Mouse (Mus musculus) forebrain, postnatal 0 days (tissue): ENCODE measurements around the gene Hist1h2bf. TPM values are rescaled to one million over a fixed set of nuclear protein-coding genes. Genes with fewer than 3 reads are reported as not detected.
"Not testable (repeated sequence)": the region's sequence is repeated elsewhere in the genome, so short reads cannot be mapped to it uniquely, and the experiment has no call there.

Source experiments
- ATAC-seq: fragments of 200-750 bp; cut with Nextera tagmentation; 2 replicates; pipeline ENCODE4 v1.8.0; 2017; ENCODE audit warnings: mild to moderate bottlenecking, moderate library complexity
- DNase-seq: peaks from one replicate; pipeline ENCODE4 v3.0.0-alpha.2; 2015
- H3K27ac ChIP-seq: fragments of 300-500 bp; sonication (generic); 2 replicates; pipeline ENCODE4 v1.5.1; 2014; ENCODE audit warnings: low read depth, mild to moderate bottlenecking, antibody characterized with exemption, low read length, moderate library complexity, mixed read lengths
- H3K27me3 ChIP-seq: fragments of 300-500 bp; sonication (generic); 2 replicates; pipeline ENCODE4 v1.6.1; 2014; ENCODE audit warnings: mild to moderate bottlenecking, low read length, mixed read lengths; ENCODE audit not compliant: insufficient read depth
- H3K36me3 ChIP-seq: fragments of 300-500 bp; sonication (generic); 2 replicates; pipeline ENCODE4 v1.6.1; 2014; ENCODE audit warnings: mild to moderate bottlenecking, moderate library complexity; ENCODE audit not compliant: insufficient read depth
- H3K4me1 ChIP-seq: fragments of 300-500 bp; sonication (generic); 2 replicates; pipeline ENCODE4 v1.6.1; 2014; ENCODE audit warnings: antibody characterized with exemption; ENCODE audit not compliant: insufficient read depth
- H3K4me2 ChIP-seq: fragments of 300-500 bp; sonication (generic); 2 replicates; pipeline ENCODE4 v1.6.1; 2014; ENCODE audit warnings: low read depth, mild to moderate bottlenecking, moderate library complexity
- H3K4me3 ChIP-seq: fragments of 300-500 bp; sonication (generic); 2 replicates; pipeline ENCODE4 v1.5.1; 2014; ENCODE audit warnings: low read depth, low read length, mixed read lengths
- H3K9ac ChIP-seq: fragments of 300-500 bp; sonication (generic); 2 replicates; pipeline ENCODE4 v1.6.1; 2014; ENCODE audit warnings: mild to moderate bottlenecking
- H3K9me3 ChIP-seq: fragments of 300-500 bp; sonication (generic); 2 replicates; pipeline ENCODE4 v1.6.1; 2016; ENCODE audit warnings: low read length
- CTCF ChIP-seq: sonication (generic); IDR thresholded peaks from 2 replicates; pipeline ENCODE4 v1.5.1; 2016; ENCODE audit warnings: antibody characterized with exemption, control low read depth, low read depth
- WGBS: fragments of 180-500 bp; shearing (Covaris S2); extraction: QIAGEN DNeasy Blood & Tissue Kit; methylation state at CpG from one replicate; pipeline ENCODE4 v1.1.7; 2014; 5-methylcytosine and 5-hydroxymethylcytosine counted together
- polyA plus RNA-seq: library from polyadenylated mRNA; unstranded; fragments of >200 nt; fragmentation: Nextera tagmentation; extraction: Ambion mirVana; gene quantifications from 2 replicates; pipeline ENCODE4 v1.2.1, GENCODE M21; 2015
- total RNA-seq: library from RNA; depleted of rRNA; stranded (reverse); fragments of >200 nt; gene quantifications from 2 replicates; pipeline ENCODE4 v1.2.3, GENCODE M21; 2014

The Hist1h2bf gene
- total and polyA plus RNA-seq, 2 experiments from 2014 or later: 289 TPM; not detected in 1

DNA sequence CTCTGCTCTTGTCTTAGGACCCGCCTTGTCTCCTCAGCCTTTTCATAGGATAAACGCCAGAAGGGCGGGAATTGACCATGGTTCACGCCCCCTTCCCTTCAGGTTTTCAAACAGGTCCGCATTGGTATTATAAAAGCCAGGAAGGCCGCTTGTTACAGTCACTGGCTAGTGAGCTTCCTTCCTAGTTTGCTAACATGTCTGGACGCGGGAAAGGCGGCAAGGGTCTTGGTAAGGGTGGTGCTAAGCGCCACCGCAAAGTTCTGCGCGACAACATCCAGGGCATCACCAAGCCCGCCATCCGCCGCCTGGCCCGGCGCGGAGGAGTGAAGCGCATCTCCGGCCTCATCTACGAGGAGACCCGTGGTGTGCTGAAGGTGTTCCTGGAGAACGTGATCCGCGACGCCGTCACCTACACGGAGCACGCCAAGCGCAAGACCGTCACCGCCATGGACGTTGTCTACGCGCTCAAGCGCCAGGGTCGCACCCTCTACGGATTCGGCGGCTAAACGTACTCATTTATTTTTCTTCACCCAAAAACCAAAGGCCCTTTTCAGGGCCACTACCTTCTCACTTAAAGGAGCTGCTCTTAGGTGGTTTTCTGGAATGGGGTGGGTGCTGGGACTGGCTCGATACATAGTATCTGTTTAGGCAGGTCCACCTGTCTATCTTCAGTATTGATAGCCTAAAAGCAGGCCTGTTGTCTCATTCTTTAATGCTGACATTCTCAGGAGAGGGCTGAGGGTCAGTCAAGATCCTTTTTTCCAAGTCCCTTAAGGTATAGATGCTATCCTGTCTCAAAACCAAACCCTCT is 7.6 kb upstream of the Hist1h2bf start, which contains the start of gene Hist1h4d:
TSS of gene Hist1h4d (plus strand) at position 191 of the 811 bp plus-strand sequence.
- Histone ChIP-seq H3K9ac (peak within 1 kb of the TSS; percentile 60), H3K36me3 (no peaks in the 10 kb centered on the region), H3K4me2 (peak within 1 kb of the TSS; percentile 82), H3K4me3 (peak within 1 kb of the TSS; percentile 54), H3K27me3 (no peaks in the 10 kb centered on the region), H3K27ac (peak within 1 kb of the TSS; percentile 74), H3K4me1 (peaks cover 13% of the 10 kb centered on the region; the same call in 1 of the 2 replicates), H3K9me3 (no peaks in the 10 kb centered on the region)
- ATAC-seq: peak; percentile 88
- WGBS: under 1% methylated on average over 43 of the region's 43 CpGs
- DNase-seq: peak; percentile 98
- TF ChIP-seq CTCF: no peak

DNA sequence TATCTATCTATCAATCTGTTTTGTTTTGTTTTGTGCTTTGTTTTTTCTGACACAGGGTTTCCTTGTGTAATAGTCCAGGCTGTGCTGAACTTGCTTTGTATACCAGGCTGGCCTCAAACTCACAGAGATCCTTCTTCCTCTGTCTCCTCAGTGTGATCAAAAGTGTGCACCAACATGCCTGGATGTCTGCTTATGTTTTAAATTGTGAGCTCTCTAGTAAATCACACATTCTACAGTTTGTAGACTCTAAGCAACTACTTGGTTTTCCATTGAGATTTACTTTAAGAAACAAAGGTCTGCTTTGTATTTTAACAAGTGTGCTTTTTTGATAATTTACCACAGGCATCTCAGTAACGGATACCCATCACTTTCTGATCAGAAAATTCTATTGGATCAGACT is 3.8 kb upstream of the Hist1h2bf start:
- Histone ChIP-seq H3K9ac (no peak overlapping the region), H3K27ac (no peak overlapping the region), H3K9me3 (no peaks in the 10 kb centered on the region), H3K27me3 (no peaks in the 10 kb centered on the region), H3K4me1 (peaks cover 17% of the 10 kb centered on the region; the same call in 1 of the 2 replicates), H3K4me2 (no peak overlapping the region), H3K4me3 (no peak overlapping the region), H3K36me3 (no peaks in the 10 kb centered on the region)
- DNase-seq (no peak), ATAC-seq (no peak)
- no peak for TF ChIP-seq CTCF
- WGBS: 83% methylated on average over 1 of the region's 1 CpGs

DNA sequence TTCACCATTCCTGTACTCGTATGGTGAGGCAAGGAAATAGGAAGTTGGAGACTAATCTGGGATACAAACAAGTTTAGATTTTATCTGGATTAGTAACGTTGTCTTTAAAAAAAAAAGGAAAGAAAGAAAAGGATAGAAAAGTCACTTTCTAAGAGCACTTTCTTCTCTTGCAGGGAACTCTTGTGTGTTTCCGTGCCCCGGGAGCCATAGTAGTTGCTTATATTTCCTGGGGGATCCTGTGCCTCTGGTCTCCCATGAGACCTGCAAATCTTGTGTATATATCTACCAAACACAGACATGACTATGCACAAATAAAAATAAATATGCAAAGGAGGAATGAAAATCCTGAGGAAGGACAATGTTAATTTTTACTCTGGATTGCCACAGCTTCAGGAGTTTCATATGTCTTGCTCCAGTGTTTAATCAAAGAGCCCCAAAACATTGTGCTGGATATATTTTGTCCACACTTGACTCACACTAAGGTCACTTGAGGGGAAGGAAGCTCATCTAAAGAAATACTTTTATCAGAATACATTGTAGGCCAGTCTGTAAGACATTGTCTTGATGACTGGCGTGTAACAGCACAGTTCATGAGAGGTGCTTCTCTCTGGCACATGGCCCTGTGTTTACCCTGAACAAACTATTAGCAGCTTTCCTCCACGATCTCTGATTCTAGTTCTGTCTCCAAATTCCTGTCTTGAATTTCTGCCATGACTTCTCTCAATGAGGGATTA is 3.1 kb upstream of the Hist1h2bf start:
- TF ChIP-seq CTCF: no peak
- Histone ChIP-seq H3K27me3 (no peaks in the 10 kb centered on the region), H3K36me3 (no peaks in the 10 kb centered on the region), H3K4me1 (peaks cover 24% of the 10 kb centered on the region), H3K9me3 (no peaks in the 10 kb centered on the region), H3K27ac (no peak overlapping the region), H3K9ac (peak overlapping the region; percentile 50; the same call in 1 of the 2 replicates), H3K4me2 (peak overlapping the region; percentile 67), H3K4me3 (peak overlapping the region; percentile 38; the same call in 1 of the 2 replicates)
- no peak for ATAC-seq
- no peak for DNase-seq
- 32% methylated on average over 6 of the region's 6 CpGs for WGBS

DNA sequence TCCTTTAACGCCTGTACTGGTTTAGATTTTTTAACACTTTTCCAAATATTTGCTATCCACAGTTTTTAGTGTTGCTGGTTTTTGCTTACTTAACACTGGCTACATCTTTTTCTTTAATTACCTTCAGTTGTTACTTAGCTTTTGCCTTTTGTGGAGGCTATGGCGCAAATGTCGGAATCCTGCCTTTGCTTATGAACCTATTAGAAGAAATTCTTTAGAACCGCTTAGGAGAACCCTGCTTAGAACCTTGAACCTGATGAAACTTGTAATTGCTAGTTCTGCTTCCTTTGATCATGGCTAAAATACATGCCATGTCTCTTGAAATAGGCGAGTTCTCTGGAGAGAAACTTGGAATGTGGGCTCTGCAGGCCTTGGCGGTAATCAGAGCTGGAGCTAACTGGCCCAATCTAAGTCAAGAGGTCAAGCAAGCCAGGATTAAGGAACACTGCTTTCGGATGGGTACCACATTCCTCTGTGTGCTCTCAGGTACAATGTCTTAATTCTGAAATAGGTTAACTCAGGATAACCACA is 2.4 kb upstream of the Hist1h2bf start:
- H3K27me3 ChIP-seq: no peaks in the 10 kb centered on the region
- H3K9me3 ChIP-seq: no peaks in the 10 kb centered on the region
- H3K36me3 ChIP-seq: no peaks in the 10 kb centered on the region
- ATAC-seq (no peak), DNase-seq (no peak)
- no peak overlapping the region for H3K27ac ChIP-seq
- peak overlapping the region; percentile 50 for H3K9ac ChIP-seq
- peak overlapping the region; percentile 67 for H3K4me2 ChIP-seq
- WGBS: 5% methylated on average over 7 of the region's 7 CpGs
- peaks cover 22% of the 10 kb centered on the region for H3K4me1 ChIP-seq
- no peak for TF ChIP-seq CTCF
- H3K4me3 ChIP-seq: peak overlapping the region; percentile 38

GRCm38 (mm10) chr13:23575864-23576313 is 1.9 kb upstream of the Hist1h2bf start:
- peak overlapping the region; percentile 67 for H3K4me2 ChIP-seq
- H3K27me3 ChIP-seq, ATAC-seq, DNase-seq, H3K9me3 ChIP-seq, H3K36me3 ChIP-seq: not testable (repeated sequence)
- peak overlapping the region; percentile 75 for H3K27ac ChIP-seq
- H3K4me1 ChIP-seq: peaks cover 22% of the 10 kb centered on the region
- peak overlapping the region; percentile 38 for H3K4me3 ChIP-seq
- H3K9ac ChIP-seq: peak overlapping the region; percentile 50
- WGBS: under 1% methylated on average over 11 of the region's 40 CpGs

DNA sequence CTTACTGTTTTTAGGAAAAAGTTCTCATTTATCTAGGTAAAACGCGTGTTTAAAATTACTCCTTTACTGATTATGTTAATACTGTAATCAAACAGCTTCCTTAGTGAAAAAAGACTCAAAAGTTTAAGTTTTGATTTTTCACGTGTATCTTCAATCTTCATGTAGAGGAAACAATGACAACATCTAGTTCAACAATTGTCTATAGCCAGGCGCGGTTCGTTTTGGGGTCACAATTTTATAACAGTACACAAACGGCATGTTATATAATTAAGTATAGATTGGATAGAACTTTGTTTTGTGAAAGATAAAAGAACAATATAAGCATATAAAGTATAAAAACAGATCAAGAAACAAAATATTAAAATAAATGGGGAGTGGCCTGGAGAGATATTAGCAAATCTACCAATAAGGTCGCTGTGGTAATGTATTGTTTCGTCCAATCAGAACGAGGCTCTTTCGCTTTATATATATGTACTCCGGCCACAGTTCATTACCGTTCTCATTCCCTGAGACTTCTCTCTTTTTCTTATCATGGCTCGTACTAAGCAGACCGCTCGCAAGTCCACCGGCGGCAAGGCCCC is 1.4 kb upstream of the Hist1h2bf start, which contains the start of gene Hist1h3d:
TSS of gene Hist1h3d (plus strand) at position 493 of the 581 bp plus-strand sequence.
- DNase-seq: peak; percentile 87
- Histone ChIP-seq H3K27ac (peak within 1 kb of the TSS; percentile 78), H3K27me3 (no peaks in the 10 kb centered on the region), H3K4me3 (peak within 1 kb of the TSS; percentile 38), H3K9me3 (no peaks in the 10 kb centered on the region), H3K36me3 (no peaks in the 10 kb centered on the region), H3K4me1 (peaks cover 23% of the 10 kb centered on the region), H3K4me2 (peak within 1 kb of the TSS; percentile 67), H3K9ac (peak within 1 kb of the TSS; percentile 50)
- no peak for TF ChIP-seq CTCF
- WGBS: under 1% methylated on average over 18 of the region's 18 CpGs
- peak; percentile 37 for ATAC-seq

GRCm38 (mm10) chr13:23574546-23575170 is 662 bp upstream of the Hist1h2bf start:
- under 1% methylated on average over 5 of the region's 39 CpGs for WGBS
- not testable (repeated sequence) for H3K27me3 ChIP-seq, DNase-seq, H3K36me3 ChIP-seq, H3K9me3 ChIP-seq, H3K9ac ChIP-seq
- H3K27ac ChIP-seq: peak overlapping the region; percentile 78
- peak overlapping the region; percentile 38 for H3K4me3 ChIP-seq
- peak; percentile 3 for ATAC-seq
- peak overlapping the region; percentile 67 for H3K4me2 ChIP-seq
- peaks cover 27% of the 10 kb centered on the region for H3K4me1 ChIP-seq

GRCm38 (mm10) chr13:23573034-23573897 is 730 bp downstream of the Hist1h2bf start:
- 11% methylated on average over 18 of the region's 20 CpGs for WGBS
- peaks cover 27% of the 10 kb centered on the region for H3K4me1 ChIP-seq
- not testable (repeated sequence) for DNase-seq, H3K9me3 ChIP-seq, H3K27me3 ChIP-seq, H3K36me3 ChIP-seq, ATAC-seq
- peak overlapping the region; percentile 67 for H3K4me2 ChIP-seq
- H3K27ac ChIP-seq: peak overlapping the region; percentile 66
- H3K4me3 ChIP-seq: peak overlapping the region; percentile 36
- H3K9ac ChIP-seq: peak overlapping the region; percentile 48
